Mouse (Mus musculus): ENCODE results near the gene Hsd3b4. TPM values are rescaled to one million over a fixed set of nuclear protein-coding genes. Genes with fewer than 3 reads are reported as not detected.
"Not testable (repeated sequence)": the region's sequence is repeated elsewhere in the genome, so short reads cannot be mapped to it uniquely, and the experiment has no call there.

Hsd3b4 gene
- polyA plus RNA-seq (2014; fragmentation: Nextera tagmentation; extraction: Ambion mirVana): not detected in 2 replicates

DNA sequence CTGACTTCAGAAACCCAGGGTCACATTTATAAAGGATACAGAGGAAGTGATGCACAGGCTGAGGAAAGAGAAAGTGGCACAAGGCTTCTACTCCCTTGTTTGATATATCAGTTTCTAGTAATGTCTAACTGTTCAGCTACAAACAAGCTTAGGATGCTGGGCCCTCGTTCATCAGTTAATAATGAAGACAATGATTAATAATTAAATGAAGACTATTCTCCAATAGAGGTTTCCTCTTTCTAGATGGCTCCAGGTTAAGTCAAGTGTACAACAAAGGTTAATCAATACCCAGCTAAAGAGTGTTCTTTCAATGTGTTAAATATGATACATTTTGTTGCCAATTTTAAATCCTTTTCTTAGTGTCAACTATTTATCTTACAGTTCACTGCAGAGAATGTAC is at the start of gene Hsd3b4:
TSS of gene Hsd3b4 (minus strand) at position 101 of the 400 bp plus-strand sequence.
- not testable (repeated sequence) for H3K4me3 ChIP-seq (ENCODE audit: low read depth, low read length); H3K9me3 ChIP-seq (ENCODE audit: control insufficient read depth, low read length); H3K27me3 ChIP-seq (ENCODE audit: control insufficient read depth, insufficient read depth, low read length); H3K27ac ChIP-seq (replicated peaks; ENCODE audit: low read depth, low read length); H3K36me3 ChIP-seq (ENCODE audit: control insufficient read depth, insufficient read depth, low read length); H3K9ac ChIP-seq (ENCODE audit: low read length); H3K4me2 ChIP-seq (ENCODE audit: low read depth, severe bottlenecking); H3K4me1 ChIP-seq (ENCODE audit: control insufficient read depth, insufficient read depth, low read length); DNase-seq (ENCODE audit: low spot score); ATAC-seq (ENCODE audit: insufficient number of reproducible peaks, low FRiP score, low TSS enrichment, low read depth)
- WGBS: no CpG with 5 or more reads among the region's 1 CpGs

DNA sequence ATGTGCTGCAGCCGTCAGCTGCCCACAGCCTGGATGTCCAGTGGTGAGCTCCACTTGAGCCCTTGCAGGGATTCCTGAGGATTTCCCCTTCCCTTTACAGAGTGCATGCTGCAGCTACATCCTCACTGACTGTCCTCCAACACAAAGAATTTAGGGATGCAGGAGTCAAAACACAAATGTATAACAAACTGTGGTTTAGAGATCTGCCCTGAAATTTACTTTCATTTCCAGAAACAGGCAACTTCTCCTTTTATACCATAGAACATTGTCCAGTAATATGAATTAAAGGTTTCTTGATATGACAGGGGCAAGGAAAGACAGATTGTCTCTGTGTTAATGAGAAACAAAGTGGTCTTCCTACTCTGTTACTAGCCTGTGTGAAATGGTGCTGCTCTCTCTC is 40.5 kb upstream of the Hsd3b4 start:
- not testable (repeated sequence) for H3K9ac ChIP-seq (ENCODE audit: low read length); H3K27me3 ChIP-seq (ENCODE audit: control insufficient read depth, insufficient read depth, low read length); H3K9me3 ChIP-seq (ENCODE audit: control insufficient read depth, low read length); H3K4me1 ChIP-seq (ENCODE audit: control insufficient read depth, insufficient read depth, low read length); H3K4me3 ChIP-seq (ENCODE audit: low read depth, low read length); ATAC-seq (ENCODE audit: insufficient number of reproducible peaks, low FRiP score, low TSS enrichment, low read depth); H3K4me2 ChIP-seq (ENCODE audit: low read depth, severe bottlenecking); H3K36me3 ChIP-seq (ENCODE audit: control insufficient read depth, insufficient read depth, low read length); DNase-seq (ENCODE audit: low spot score); H3K27ac ChIP-seq (replicated peaks; ENCODE audit: low read depth, low read length)
- no CpG with 5 or more reads among the region's 1 CpGs for WGBS

DNA sequence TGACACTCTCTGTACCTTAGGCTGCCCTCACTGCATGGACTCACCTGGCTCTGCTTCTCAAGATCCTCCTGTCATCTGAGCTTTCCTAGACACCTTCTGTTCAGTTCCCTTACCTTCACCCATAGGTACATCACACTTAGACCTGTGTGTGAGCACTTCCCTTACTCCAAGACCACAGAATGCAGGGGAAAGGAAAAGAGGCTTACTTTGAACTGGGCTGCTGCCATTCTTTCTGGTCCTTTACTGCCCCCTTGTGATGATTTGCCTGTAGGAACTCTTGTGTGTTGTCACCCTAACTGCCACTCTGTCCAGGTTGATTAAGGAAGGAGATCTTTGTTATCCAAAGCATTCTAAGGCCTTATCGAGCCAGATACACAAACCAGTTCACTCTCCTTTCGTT is 39.9 kb upstream of the Hsd3b4 start:
- H3K4me1 ChIP-seq (ENCODE audit: control insufficient read depth, insufficient read depth, low read length); DNase-seq (ENCODE audit: low spot score); H3K9me3 ChIP-seq (ENCODE audit: control insufficient read depth, low read length); H3K27me3 ChIP-seq (ENCODE audit: control insufficient read depth, insufficient read depth, low read length); ATAC-seq (ENCODE audit: insufficient number of reproducible peaks, low FRiP score, low TSS enrichment, low read depth); H3K36me3 ChIP-seq (ENCODE audit: control insufficient read depth, insufficient read depth, low read length); H3K27ac ChIP-seq (replicated peaks; ENCODE audit: low read depth, low read length); H3K4me2 ChIP-seq (ENCODE audit: low read depth, severe bottlenecking); H3K9ac ChIP-seq (ENCODE audit: low read length); H3K4me3 ChIP-seq (ENCODE audit: low read depth, low read length): not testable (repeated sequence)
- WGBS: no CpG with 5 or more reads among the region's 2 CpGs

DNA sequence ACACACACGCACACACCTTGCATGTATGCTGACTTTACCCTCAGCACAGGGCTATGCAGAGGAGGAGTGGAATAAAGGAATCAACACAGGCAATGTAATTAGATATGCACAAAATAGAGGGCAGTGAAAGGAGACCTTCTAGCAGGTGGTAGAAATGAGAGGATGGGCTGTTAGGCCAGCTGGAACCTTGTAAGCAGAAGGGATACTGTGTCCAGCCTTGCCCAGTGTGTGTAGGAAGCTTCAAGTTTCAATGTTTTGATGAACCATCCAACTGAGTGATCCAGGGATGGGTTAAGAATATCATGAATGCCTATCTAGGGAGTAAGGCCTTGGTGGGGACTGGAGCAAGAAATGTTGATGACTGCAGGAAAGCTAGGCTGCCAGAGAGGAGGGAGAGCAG is 38.2 kb upstream of the Hsd3b4 start:
- H3K4me3 ChIP-seq (ENCODE audit: low read depth, low read length); H3K27me3 ChIP-seq (ENCODE audit: control insufficient read depth, insufficient read depth, low read length); DNase-seq (ENCODE audit: low spot score); H3K9me3 ChIP-seq (ENCODE audit: control insufficient read depth, low read length); H3K4me2 ChIP-seq (ENCODE audit: low read depth, severe bottlenecking); H3K27ac ChIP-seq (replicated peaks; ENCODE audit: low read depth, low read length); H3K9ac ChIP-seq (ENCODE audit: low read length); H3K36me3 ChIP-seq (ENCODE audit: control insufficient read depth, insufficient read depth, low read length); ATAC-seq (ENCODE audit: insufficient number of reproducible peaks, low FRiP score, low TSS enrichment, low read depth); H3K4me1 ChIP-seq (ENCODE audit: control insufficient read depth, insufficient read depth, low read length): not testable (repeated sequence)
- WGBS: 100% methylated on average over 1 of the region's 1 CpGs

DNA sequence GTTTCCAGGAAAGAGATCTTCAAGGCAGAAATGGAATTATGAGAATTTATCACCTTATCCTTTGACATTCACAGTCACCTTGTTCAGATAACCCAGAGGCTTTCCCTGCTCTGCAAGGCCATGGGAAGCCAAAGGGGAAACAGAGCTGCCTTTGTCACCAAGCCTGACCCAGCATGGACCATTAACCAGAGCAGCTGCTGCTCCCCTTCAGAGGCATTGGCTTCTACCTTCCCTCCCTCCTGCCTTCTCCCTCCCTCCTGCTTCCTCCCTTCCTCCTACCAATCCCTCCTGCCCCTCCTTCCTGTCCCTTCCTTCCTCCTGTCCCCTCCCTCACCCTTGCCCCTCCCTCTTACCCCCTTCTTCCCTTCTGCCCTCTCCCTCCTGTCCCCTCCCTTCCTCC is 37.3 kb upstream of the Hsd3b4 start:
- not testable (repeated sequence) for DNase-seq (ENCODE audit: low spot score); H3K4me3 ChIP-seq (ENCODE audit: low read depth, low read length); H3K4me2 ChIP-seq (ENCODE audit: low read depth, severe bottlenecking); ATAC-seq (ENCODE audit: insufficient number of reproducible peaks, low FRiP score, low TSS enrichment, low read depth); H3K27ac ChIP-seq (replicated peaks; ENCODE audit: low read depth, low read length); H3K27me3 ChIP-seq (ENCODE audit: control insufficient read depth, insufficient read depth, low read length); H3K4me1 ChIP-seq (ENCODE audit: control insufficient read depth, insufficient read depth, low read length); H3K9ac ChIP-seq (ENCODE audit: low read length); H3K36me3 ChIP-seq (ENCODE audit: control insufficient read depth, insufficient read depth, low read length); H3K9me3 ChIP-seq (ENCODE audit: control insufficient read depth, low read length)

DNA sequence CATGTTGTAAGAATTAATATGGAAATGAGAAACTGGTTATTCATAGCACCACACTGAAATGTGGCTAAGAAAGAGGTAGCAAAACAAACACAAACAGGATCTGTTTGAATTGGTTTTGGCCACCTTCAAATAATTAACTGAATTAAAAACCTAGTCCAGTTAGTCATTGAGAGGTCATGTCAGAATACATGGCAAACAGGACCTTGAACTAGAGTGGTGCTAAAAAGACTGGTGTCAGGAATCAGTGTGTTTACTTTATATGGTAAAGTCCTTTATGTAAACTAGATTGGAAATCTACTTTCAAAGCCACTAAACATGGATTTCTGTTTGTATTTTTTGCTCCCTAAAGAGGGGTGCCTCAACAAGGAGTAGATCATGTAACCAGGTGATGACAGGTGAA is 14.7 kb upstream of the Hsd3b4 start:
- not testable (repeated sequence) for H3K9ac ChIP-seq (ENCODE audit: low read length); H3K27ac ChIP-seq (replicated peaks; ENCODE audit: low read depth, low read length); H3K27me3 ChIP-seq (ENCODE audit: control insufficient read depth, insufficient read depth, low read length); H3K4me3 ChIP-seq (ENCODE audit: low read depth, low read length); H3K4me1 ChIP-seq (ENCODE audit: control insufficient read depth, insufficient read depth, low read length); DNase-seq (ENCODE audit: low spot score); H3K36me3 ChIP-seq (ENCODE audit: control insufficient read depth, insufficient read depth, low read length); H3K9me3 ChIP-seq (ENCODE audit: control insufficient read depth, low read length); H3K4me2 ChIP-seq (ENCODE audit: low read depth, severe bottlenecking); ATAC-seq (ENCODE audit: insufficient number of reproducible peaks, low FRiP score, low TSS enrichment, low read depth)

DNA sequence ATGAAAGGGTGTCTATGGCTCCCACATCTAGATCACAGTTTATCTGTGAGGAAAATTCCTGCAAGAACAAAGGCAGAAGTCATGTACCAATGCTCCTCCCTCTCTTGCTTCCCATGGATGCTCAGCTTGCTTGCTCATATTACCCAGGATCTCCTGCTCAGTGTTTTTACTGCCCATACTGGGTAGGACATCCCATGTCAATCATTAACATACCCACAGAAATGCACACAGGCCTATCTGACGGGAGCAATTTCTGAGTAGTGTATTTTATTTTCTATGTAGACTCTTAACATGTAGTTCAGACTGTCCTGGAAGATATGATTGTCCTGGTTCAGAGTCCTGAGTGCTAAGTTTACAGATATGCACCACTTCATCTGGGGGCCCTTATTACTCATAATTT is 14.2 kb upstream of the Hsd3b4 start:
- not testable (repeated sequence) for H3K4me1 ChIP-seq (ENCODE audit: control insufficient read depth, insufficient read depth, low read length); H3K9ac ChIP-seq (ENCODE audit: low read length); H3K27me3 ChIP-seq (ENCODE audit: control insufficient read depth, insufficient read depth, low read length); H3K36me3 ChIP-seq (ENCODE audit: control insufficient read depth, insufficient read depth, low read length); H3K9me3 ChIP-seq (ENCODE audit: control insufficient read depth, low read length); DNase-seq (ENCODE audit: low spot score); H3K27ac ChIP-seq (replicated peaks; ENCODE audit: low read depth, low read length); H3K4me2 ChIP-seq (ENCODE audit: low read depth, severe bottlenecking); H3K4me3 ChIP-seq (ENCODE audit: low read depth, low read length); ATAC-seq (ENCODE audit: insufficient number of reproducible peaks, low FRiP score, low TSS enrichment, low read depth)
- whole genome bisulfite sequencing: no CpG with 5 or more reads among the region's 1 CpGs

DNA sequence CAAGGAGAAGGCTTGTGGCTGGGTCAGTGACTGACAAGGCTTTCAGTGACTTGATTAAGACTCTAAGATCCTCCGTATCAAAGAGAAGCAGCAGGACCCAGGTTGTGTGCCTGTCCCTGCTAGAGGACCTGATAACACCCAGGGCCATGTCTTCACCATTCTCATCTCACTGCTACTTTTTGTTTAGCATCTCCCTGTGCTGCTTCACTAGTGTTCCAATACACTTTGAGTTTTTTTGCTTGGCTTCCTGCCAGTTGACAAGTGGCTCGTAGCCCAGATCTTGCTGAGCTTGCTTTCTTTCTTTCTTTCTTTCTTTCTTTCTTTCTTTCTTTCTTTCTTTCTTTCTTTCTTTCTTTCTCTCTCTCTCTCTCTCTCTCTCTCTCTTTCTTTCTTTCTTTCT is 12.5 kb upstream of the Hsd3b4 start:
- H3K36me3 ChIP-seq (ENCODE audit: control insufficient read depth, insufficient read depth, low read length); H3K4me3 ChIP-seq (ENCODE audit: low read depth, low read length); H3K4me2 ChIP-seq (ENCODE audit: low read depth, severe bottlenecking); DNase-seq (ENCODE audit: low spot score); H3K4me1 ChIP-seq (ENCODE audit: control insufficient read depth, insufficient read depth, low read length); H3K27ac ChIP-seq (replicated peaks; ENCODE audit: low read depth, low read length); H3K9me3 ChIP-seq (ENCODE audit: control insufficient read depth, low read length); H3K27me3 ChIP-seq (ENCODE audit: control insufficient read depth, insufficient read depth, low read length); H3K9ac ChIP-seq (ENCODE audit: low read length); ATAC-seq (ENCODE audit: insufficient number of reproducible peaks, low FRiP score, low TSS enrichment, low read depth): not testable (repeated sequence)
- 86% methylated on average over 1 of the region's 2 CpGs for WGBS

DNA sequence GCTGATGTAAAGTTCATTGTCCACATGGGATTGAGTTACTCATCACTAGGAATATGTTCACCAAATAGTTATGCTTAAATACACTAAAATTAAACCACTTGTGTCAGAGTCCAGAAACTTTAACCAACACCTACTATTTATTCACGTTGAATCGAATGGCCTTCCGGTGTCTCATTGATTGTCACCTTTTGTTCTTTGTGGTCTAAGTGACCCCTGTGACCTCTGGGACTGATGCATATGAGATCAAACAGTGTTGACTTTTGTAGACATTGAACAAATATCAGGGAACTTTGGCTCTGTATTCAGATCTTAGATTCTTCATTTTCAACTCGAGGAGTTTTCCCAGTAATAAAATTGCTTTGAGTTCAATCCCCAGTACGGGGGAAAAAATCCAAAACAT is 3.1 kb downstream of the Hsd3b4 start:
- H3K4me1 ChIP-seq (ENCODE audit: control insufficient read depth, insufficient read depth, low read length); H3K27ac ChIP-seq (replicated peaks; ENCODE audit: low read depth, low read length); H3K36me3 ChIP-seq (ENCODE audit: control insufficient read depth, insufficient read depth, low read length); H3K9me3 ChIP-seq (ENCODE audit: control insufficient read depth, low read length); H3K9ac ChIP-seq (ENCODE audit: low read length); ATAC-seq (ENCODE audit: insufficient number of reproducible peaks, low FRiP score, low TSS enrichment, low read depth); H3K27me3 ChIP-seq (ENCODE audit: control insufficient read depth, insufficient read depth, low read length); H3K4me3 ChIP-seq (ENCODE audit: low read depth, low read length); DNase-seq (ENCODE audit: low spot score); H3K4me2 ChIP-seq (ENCODE audit: low read depth, severe bottlenecking): not testable (repeated sequence)
- no CpG with 5 or more reads among the region's 5 CpGs for WGBS

Measured in limb, embryonic 11.5 days (tissue).